Mouse (Mus musculus): ENCODE data around the gene Ciao1. TPM values are rescaled to one million over a fixed set of nuclear protein-coding genes. Genes with fewer than 3 reads are reported as not detected.

The Ciao1 gene
- 51.1 TPM for polyA plus RNA-seq (2014; fragmentation: Illumina TruSeq; extraction: RNeasy Lipid Tissue Mini Kit (QIAGEN cat#74804); ENCODE audit: low read depth, low replicate concordance)

GRCm38 (mm10) chr2:127247592-127248333, at the start of gene Ciao1, which contains the start of gene Tmem127:
Gene Ciao1, minus strand, starts transcription at chr2:127247816.
Gene Tmem127, plus strand, starts transcription at chr2:127247908.

GRCm38 (mm10) chr2:127269491-127270299, 22.1 kb upstream of the Ciao1 start, which contains the start of gene Stard7:
Gene Stard7, plus strand, starts transcription at chr2:127270218.

GRCm38 (mm10) chr2:127207547-127208451, 39.8 kb downstream of the Ciao1 start, which contains the start of the genes 1810024B03Rik and Snrnp200:
Gene 1810024B03Rik, minus strand, starts transcription at chr2:127208280.
Gene Snrnp200, plus strand, starts transcription at chr2:127208386.

Other genes with a start within 250 kb of the Ciao1 start
- gene Ap4e1, start 239.1 kb downstream of the Ciao1 start, polyA plus RNA-seq (2014; fragmentation: Illumina TruSeq; extraction: RNeasy Lipid Tissue Mini Kit (QIAGEN cat#74804); ENCODE audit: low read depth, low replicate concordance): 8.2 TPM
- 26.0 TPM for gene Blvra, start 177.2 kb downstream of the Ciao1 start, polyA plus RNA-seq (2014; fragmentation: Illumina TruSeq; extraction: RNeasy Lipid Tissue Mini Kit (QIAGEN cat#74804); ENCODE audit: low read depth, low replicate concordance)
- gene Ncaph, start 113.9 kb downstream of the Ciao1 start, polyA plus RNA-seq (2014; fragmentation: Illumina TruSeq; extraction: RNeasy Lipid Tissue Mini Kit (QIAGEN cat#74804); ENCODE audit: low read depth, low replicate concordance): 2.2 TPM
- gene Itpripl1, start 104.4 kb downstream of the Ciao1 start, polyA plus RNA-seq (2014; fragmentation: Illumina TruSeq; extraction: RNeasy Lipid Tissue Mini Kit (QIAGEN cat#74804); ENCODE audit: low read depth, low replicate concordance): 9.2 TPM
- gene 1810024B03Rik, start 39.5 kb downstream of the Ciao1 start, polyA plus RNA-seq (2014; fragmentation: Illumina TruSeq; extraction: RNeasy Lipid Tissue Mini Kit (QIAGEN cat#74804); ENCODE audit: low read depth, low replicate concordance): 3.2 TPM
- 44.5 TPM for gene Snrnp200, start 39.4 kb downstream of the Ciao1 start, polyA plus RNA-seq (2014; fragmentation: Illumina TruSeq; extraction: RNeasy Lipid Tissue Mini Kit (QIAGEN cat#74804); ENCODE audit: low read depth, low replicate concordance)
- 38.5 TPM for gene Tmem127, start 92 bp upstream of the Ciao1 start, polyA plus RNA-seq (2014; fragmentation: Illumina TruSeq; extraction: RNeasy Lipid Tissue Mini Kit (QIAGEN cat#74804); ENCODE audit: low read depth, low replicate concordance)
- 48.1 TPM for gene Stard7, start 22.4 kb upstream of the Ciao1 start, polyA plus RNA-seq (2014; fragmentation: Illumina TruSeq; extraction: RNeasy Lipid Tissue Mini Kit (QIAGEN cat#74804); ENCODE audit: low read depth, low replicate concordance)
- gene Dusp2, start 88.3 kb upstream of the Ciao1 start, polyA plus RNA-seq (2014; fragmentation: Illumina TruSeq; extraction: RNeasy Lipid Tissue Mini Kit (QIAGEN cat#74804); ENCODE audit: low read depth, low replicate concordance): 1.4 TPM
- not detected for gene Astl, start 90.8 kb upstream of the Ciao1 start, polyA plus RNA-seq (2014; fragmentation: Illumina TruSeq; extraction: RNeasy Lipid Tissue Mini Kit (QIAGEN cat#74804); ENCODE audit: low read depth, low replicate concordance)
- gene Adra2b, start 115.4 kb upstream of the Ciao1 start, polyA plus RNA-seq (2014; fragmentation: Illumina TruSeq; extraction: RNeasy Lipid Tissue Mini Kit (QIAGEN cat#74804); ENCODE audit: low read depth, low replicate concordance): 0.57 TPM
- gene Gpat2, start 177.4 kb upstream of the Ciao1 start, polyA plus RNA-seq (2014; fragmentation: Illumina TruSeq; extraction: RNeasy Lipid Tissue Mini Kit (QIAGEN cat#74804); ENCODE audit: low read depth, low replicate concordance): 0.73 TPM
- gene Fahd2a, start 196.7 kb upstream of the Ciao1 start, polyA plus RNA-seq (2014; fragmentation: Illumina TruSeq; extraction: RNeasy Lipid Tissue Mini Kit (QIAGEN cat#74804); ENCODE audit: low read depth, low replicate concordance): 43.4 TPM